Mouse (Mus musculus) lung, postnatal 0 days (tissue): ENCODE data around the gene Qprt.

Experiments
- CTCF ChIP-seq: IDR thresholded peaks from 2 replicates; pipeline ENCODE4 v1.5.1; 2016; ENCODE audit warnings: antibody characterized with exemption, mild to moderate bottlenecking
- EP300 ChIP-seq: IDR thresholded peaks from 2 replicates; pipeline ENCODE4 v1.6.1; 2016; ENCODE audit warnings: antibody characterized with exemption, mild to moderate bottlenecking, control low read depth

DNA sequence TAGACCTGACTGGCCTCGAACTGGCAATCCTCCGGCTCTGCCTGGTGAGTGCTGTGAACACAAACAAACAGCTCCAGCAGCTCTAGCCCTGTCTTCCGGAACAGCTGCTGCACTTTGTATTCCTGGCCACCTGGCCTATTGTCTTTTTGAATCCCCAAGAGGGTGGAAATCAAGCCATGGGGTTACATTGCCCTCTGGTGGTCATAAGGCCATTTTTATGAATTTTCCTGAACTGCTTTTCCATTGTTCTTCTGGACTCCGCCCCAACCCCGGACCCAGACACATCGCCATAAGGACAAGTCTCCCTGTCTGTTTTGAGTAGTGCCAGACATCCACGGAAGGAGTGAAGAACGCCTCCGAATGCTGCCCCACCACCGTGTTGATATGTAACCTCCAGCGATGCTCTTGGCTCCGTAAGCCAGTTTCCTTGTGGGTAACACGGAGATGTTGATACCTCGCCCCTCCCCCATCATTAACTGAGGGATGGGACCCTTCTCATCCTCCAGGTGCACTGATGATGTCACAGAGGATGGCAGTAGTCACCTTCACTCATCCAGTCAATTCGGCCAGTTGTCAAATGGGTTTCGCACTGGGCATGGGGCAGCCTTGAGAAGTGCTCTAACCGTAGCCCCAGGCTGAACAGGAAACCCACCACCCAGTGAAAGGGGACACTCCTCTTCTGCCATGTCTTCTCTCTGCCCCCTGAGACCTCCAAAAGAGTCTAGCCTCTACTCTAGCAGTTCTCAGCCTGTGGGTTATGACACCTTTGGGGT, 17.3 kb downstream of the Qprt start:
- peak; percentile 95 for TF ChIP-seq CTCF
- TF ChIP-seq EP300 = no peak
